Mouse (Mus musculus): Measurements from ENCODE around the gene Slamf9. TPM values are rescaled to one million over a fixed set of nuclear protein-coding genes. Genes with fewer than 3 reads are reported as not detected.

Slamf9 gene
- polyA plus RNA-seq, 1 experiment from 2014 or later, result 0.48 TPM

- DNase-seq (ENCODE audit: low spot score) (no peak), ATAC-seq (replicated peaks; ENCODE audit: insufficient number of reproducible peaks, low FRiP score, low TSS enrichment, low read depth) (no peak)
- Histone ChIP-seq H3K9me3 (replicated peaks; ENCODE audit: control insufficient read depth, low read length) (no peaks in the 10 kb centered on the region), H3K27me3 (ENCODE audit: control insufficient read depth, insufficient read depth, low read length) (peaks cover 7% of the 10 kb centered on the region), H3K36me3 (replicated peaks; ENCODE audit: control insufficient read depth, insufficient read depth, low read depth, low read length) (no peaks in the 10 kb centered on the region), H3K4me1 (ENCODE audit: control insufficient read depth, insufficient read depth, low read length) (peaks cover 7% of the 10 kb centered on the region; the same call in 1 of the 2 replicates), H3K4me2 (ENCODE audit: low read depth, low read length) (no peak overlapping the region), H3K9ac (replicated peaks; ENCODE audit: low read length) (no peak overlapping the region), H3K27ac (replicated peaks; ENCODE audit: low read depth, low read length) (no peak overlapping the region), H3K4me3 (ENCODE audit: low read depth, low read length) (no peak overlapping the region)
- WGBS, result 39% methylated on average over 14 of the region's 14 CpGs
Observed at GRCm38 (mm10) chr1:172503111-172503997, 28.2 kb downstream of the Slamf9 start.

- ATAC-seq (replicated peaks; ENCODE audit: insufficient number of reproducible peaks, low FRiP score, low TSS enrichment, low read depth), result no peak
- H3K9ac ChIP-seq (replicated peaks; ENCODE audit: low read length), result no peak overlapping the region
- peaks cover 7% of the 10 kb centered on the region for H3K27me3 ChIP-seq (ENCODE audit: control insufficient read depth, insufficient read depth, low read length)
- no peaks in the 10 kb centered on the region for H3K9me3 ChIP-seq (replicated peaks; ENCODE audit: control insufficient read depth, low read length)
- DNase-seq (ENCODE audit: low spot score), result no peak
- H3K4me3 ChIP-seq (ENCODE audit: low read depth, low read length), result no peak overlapping the region
- H3K4me2 ChIP-seq (ENCODE audit: low read depth, low read length), result no peak overlapping the region
- H3K4me1 ChIP-seq (ENCODE audit: control insufficient read depth, insufficient read depth, low read length), result peaks cover 7% of the 10 kb centered on the region; the same call in 1 of the 2 replicates
- no peaks in the 10 kb centered on the region for H3K36me3 ChIP-seq (replicated peaks; ENCODE audit: control insufficient read depth, insufficient read depth, low read depth, low read length)
- WGBS, result 74% methylated on average over 8 of the region's 8 CpGs
- H3K27ac ChIP-seq (replicated peaks; ENCODE audit: low read depth, low read length), result no peak overlapping the region
Observed at GRCm38 (mm10) chr1:172504756-172505155, 29.6 kb downstream of the Slamf9 start.

GRCm38 (mm10) chr1:172507001-172507400, 31.8 kb downstream of the Slamf9 start:
- 46% methylated on average over 5 of the region's 5 CpGs for WGBS
- no peak overlapping the region for H3K27ac ChIP-seq (replicated peaks; ENCODE audit: low read depth, low read length)
- no peaks in the 10 kb centered on the region for H3K27me3 ChIP-seq (ENCODE audit: control insufficient read depth, insufficient read depth, low read length)
- no peak overlapping the region for H3K4me3 ChIP-seq (ENCODE audit: low read depth, low read length)
- H3K9me3 ChIP-seq (replicated peaks; ENCODE audit: control insufficient read depth, low read length), result no peaks in the 10 kb centered on the region
- H3K4me2 ChIP-seq (ENCODE audit: low read depth, low read length), result no peak overlapping the region
- ATAC-seq (replicated peaks; ENCODE audit: insufficient number of reproducible peaks, low FRiP score, low TSS enrichment, low read depth) (no peak), DNase-seq (ENCODE audit: low spot score) (no peak)
- H3K36me3 ChIP-seq (replicated peaks; ENCODE audit: control insufficient read depth, insufficient read depth, low read depth, low read length), result no peaks in the 10 kb centered on the region
- H3K4me1 ChIP-seq (ENCODE audit: control insufficient read depth, insufficient read depth, low read length), result peaks cover 5% of the 10 kb centered on the region
- no peak overlapping the region for H3K9ac ChIP-seq (replicated peaks; ENCODE audit: low read length)

GRCm38 (mm10) chr1:172507701-172508100, 32.5 kb downstream of the Slamf9 start:
- Histone ChIP-seq H3K27ac (replicated peaks; ENCODE audit: low read depth, low read length) (no peak overlapping the region), H3K9me3 (replicated peaks; ENCODE audit: control insufficient read depth, low read length) (no peaks in the 10 kb centered on the region), H3K4me2 (ENCODE audit: low read depth, low read length) (no peak overlapping the region), H3K4me1 (ENCODE audit: control insufficient read depth, insufficient read depth, low read length) (no peaks in the 10 kb centered on the region; the same call in 1 of the 2 replicates), H3K27me3 (ENCODE audit: control insufficient read depth, insufficient read depth, low read length) (no peaks in the 10 kb centered on the region), H3K36me3 (replicated peaks; ENCODE audit: control insufficient read depth, insufficient read depth, low read depth, low read length) (no peaks in the 10 kb centered on the region), H3K4me3 (ENCODE audit: low read depth, low read length) (no peak overlapping the region), H3K9ac (replicated peaks; ENCODE audit: low read length) (no peak overlapping the region)
- DNase-seq (ENCODE audit: low spot score) (no peak), ATAC-seq (replicated peaks; ENCODE audit: insufficient number of reproducible peaks, low FRiP score, low TSS enrichment, low read depth) (no peak)
- 74% methylated on average over 3 of the region's 3 CpGs for WGBS

- no peak overlapping the region for H3K4me3 ChIP-seq (ENCODE audit: low read depth, low read length)
- H3K4me2 ChIP-seq (ENCODE audit: low read depth, low read length), result no peak overlapping the region
- no peaks in the 10 kb centered on the region for H3K36me3 ChIP-seq (replicated peaks; ENCODE audit: control insufficient read depth, insufficient read depth, low read depth, low read length)
- no peak for DNase-seq (ENCODE audit: low spot score)
- no peak overlapping the region for H3K27ac ChIP-seq (replicated peaks; ENCODE audit: low read depth, low read length)
- H3K27me3 ChIP-seq (ENCODE audit: control insufficient read depth, insufficient read depth, low read length), result no peaks in the 10 kb centered on the region
- 65% methylated on average over 2 of the region's 2 CpGs for WGBS
- H3K9me3 ChIP-seq (replicated peaks; ENCODE audit: control insufficient read depth, low read length), result no peaks in the 10 kb centered on the region
- no peak for ATAC-seq (replicated peaks; ENCODE audit: insufficient number of reproducible peaks, low FRiP score, low TSS enrichment, low read depth)
- H3K9ac ChIP-seq (replicated peaks; ENCODE audit: low read length), result no peak overlapping the region
- no peaks in the 10 kb centered on the region; the same call in none of the 2 replicates for H3K4me1 ChIP-seq (ENCODE audit: control insufficient read depth, insufficient read depth, low read length)
Observed at GRCm38 (mm10) chr1:172508172-172508571, 33.0 kb downstream of the Slamf9 start.

GRCm38 (mm10) chr1:172509235-172509634, 34.1 kb downstream of the Slamf9 start:
- ATAC-seq (replicated peaks; ENCODE audit: insufficient number of reproducible peaks, low FRiP score, low TSS enrichment, low read depth), result no peak
- H3K27me3 ChIP-seq (ENCODE audit: control insufficient read depth, insufficient read depth, low read length), result no peaks in the 10 kb centered on the region
- H3K4me3 ChIP-seq (ENCODE audit: low read depth, low read length), result no peak overlapping the region
- 74% methylated on average over 5 of the region's 5 CpGs for WGBS
- no peak overlapping the region for H3K27ac ChIP-seq (replicated peaks; ENCODE audit: low read depth, low read length)
- H3K4me2 ChIP-seq (ENCODE audit: low read depth, low read length), result no peak overlapping the region
- H3K4me1 ChIP-seq (ENCODE audit: control insufficient read depth, insufficient read depth, low read length), result no peaks in the 10 kb centered on the region; the same call in none of the 2 replicates
- DNase-seq (ENCODE audit: low spot score), result no peak
- no peaks in the 10 kb centered on the region for H3K9me3 ChIP-seq (replicated peaks; ENCODE audit: control insufficient read depth, low read length)
- H3K9ac ChIP-seq (replicated peaks; ENCODE audit: low read length), result no peak overlapping the region
- no peaks in the 10 kb centered on the region for H3K36me3 ChIP-seq (replicated peaks; ENCODE audit: control insufficient read depth, insufficient read depth, low read depth, low read length)

- no peaks in the 10 kb centered on the region; the same call in none of the 2 replicates for H3K4me1 ChIP-seq (ENCODE audit: control insufficient read depth, insufficient read depth, low read length)
- no peaks in the 10 kb centered on the region for H3K9me3 ChIP-seq (replicated peaks; ENCODE audit: control insufficient read depth, low read length)
- ATAC-seq (replicated peaks; ENCODE audit: insufficient number of reproducible peaks, low FRiP score, low TSS enrichment, low read depth), result no peak
- no peak overlapping the region for H3K27ac ChIP-seq (replicated peaks; ENCODE audit: low read depth, low read length)
- no peak overlapping the region for H3K9ac ChIP-seq (replicated peaks; ENCODE audit: low read length)
- no peaks in the 10 kb centered on the region for H3K27me3 ChIP-seq (ENCODE audit: control insufficient read depth, insufficient read depth, low read length)
- no peak for DNase-seq (ENCODE audit: low spot score)
- H3K4me3 ChIP-seq (ENCODE audit: low read depth, low read length), result no peak overlapping the region
- no peak overlapping the region for H3K4me2 ChIP-seq (ENCODE audit: low read depth, low read length)
- no peaks in the 10 kb centered on the region for H3K36me3 ChIP-seq (replicated peaks; ENCODE audit: control insufficient read depth, insufficient read depth, low read depth, low read length)
- WGBS, result 44% methylated on average over 8 of the region's 8 CpGs
Observed at GRCm38 (mm10) chr1:172509983-172510382, 34.8 kb downstream of the Slamf9 start.

GRCm38 (mm10) chr1:172510421-172510972, 35.3 kb downstream of the Slamf9 start:
- H3K36me3 ChIP-seq (replicated peaks; ENCODE audit: control insufficient read depth, insufficient read depth, low read depth, low read length), result no peaks in the 10 kb centered on the region
- H3K4me2 ChIP-seq (ENCODE audit: low read depth, low read length), result no peak overlapping the region
- H3K27me3 ChIP-seq (ENCODE audit: control insufficient read depth, insufficient read depth, low read length), result no peaks in the 10 kb centered on the region
- no peak overlapping the region for H3K9ac ChIP-seq (replicated peaks; ENCODE audit: low read length)
- 23% methylated on average over 12 of the region's 13 CpGs for WGBS
- no peaks in the 10 kb centered on the region for H3K9me3 ChIP-seq (replicated peaks; ENCODE audit: control insufficient read depth, low read length)
- peak; percentile 24; the same call in 1 of the 2 replicates for ATAC-seq (replicated peaks; ENCODE audit: insufficient number of reproducible peaks, low FRiP score, low TSS enrichment, low read depth)
- no peak overlapping the region for H3K4me3 ChIP-seq (ENCODE audit: low read depth, low read length)
- H3K4me1 ChIP-seq (ENCODE audit: control insufficient read depth, insufficient read depth, low read length), result no peaks in the 10 kb centered on the region; the same call in none of the 2 replicates
- DNase-seq (ENCODE audit: low spot score), result no peak
- H3K27ac ChIP-seq (replicated peaks; ENCODE audit: low read depth, low read length), result no peak overlapping the region

Data from embryonic facial prominence, embryonic 11.5 days (tissue).